Mouse (Mus musculus) embryonic facial prominence, embryonic 11.5 days (tissue): ENCODE results near the gene Samd14. TPM values are rescaled to one million over a fixed set of nuclear protein-coding genes. Genes with fewer than 3 reads are reported as not detected.

Source experiments
- ATAC-seq: fragments of 200-750 bp; cut with Nextera tagmentation; replicated peaks from 2 replicates; pipeline ENCODE4 v1.8.0; 2017; ENCODE audit warnings: low read depth; ENCODE audit not compliant: insufficient number of reproducible peaks, low FRiP score, low TSS enrichment
- DNase-seq: peaks from one replicate; pipeline ENCODE4 v3.0.0-alpha.2; 2015; ENCODE audit warnings: low spot score
- H3K27ac ChIP-seq: fragments of 300-500 bp; sonication (generic); replicated peaks from 2 replicates; pipeline ENCODE4 v1.5.1; 2014; ENCODE audit warnings: mild to moderate bottlenecking, low read depth, low read length, control low read depth
- H3K27me3 ChIP-seq: fragments of 300-500 bp; sonication (generic); 2 replicates; pipeline ENCODE4 v1.6.1; 2014; ENCODE audit warnings: mild to moderate bottlenecking, low read length, moderate library complexity, mixed read lengths; ENCODE audit not compliant: control insufficient read depth, insufficient read depth
- H3K36me3 ChIP-seq: fragments of 300-500 bp; sonication (generic); replicated peaks from 2 replicates; pipeline ENCODE4 v1.6.1; 2014; ENCODE audit warnings: low read depth, mild to moderate bottlenecking, low read length, moderate library complexity, mixed read lengths; ENCODE audit not compliant: control insufficient read depth, insufficient read depth
- H3K4me1 ChIP-seq: fragments of 300-500 bp; sonication (generic); 2 replicates; pipeline ENCODE4 v1.6.1; 2014; ENCODE audit warnings: low read length, mixed read lengths; ENCODE audit not compliant: control insufficient read depth, insufficient read depth
- H3K4me2 ChIP-seq: fragments of 300-500 bp; sonication (generic); 2 replicates; pipeline ENCODE4 v1.6.1; 2014; ENCODE audit warnings: low read depth, mild to moderate bottlenecking, control low read depth, low read length, moderate library complexity
- H3K4me3 ChIP-seq: fragments of 300-500 bp; sonication (generic); 2 replicates; pipeline ENCODE4 v1.5.1; 2014; ENCODE audit warnings: low read depth, low read length, control low read depth
- H3K9ac ChIP-seq: fragments of 300-500 bp; sonication (generic); replicated peaks from 2 replicates; pipeline ENCODE4 v1.6.1; 2014; ENCODE audit warnings: mild to moderate bottlenecking, control low read depth, low read length
- H3K9me3 ChIP-seq: fragments of 300-500 bp; sonication (generic); replicated peaks from 2 replicates; pipeline ENCODE4 v1.6.1; 2016; ENCODE audit warnings: mild to moderate bottlenecking, low read length, inconsistent platforms, mixed read lengths; ENCODE audit not compliant: control insufficient read depth
- WGBS: fragments of 180-500 bp; shearing (Covaris S2); extraction: QIAGEN DNeasy Blood & Tissue Kit; methylation state at CpG from one replicate; pipeline ENCODE4 v1.1.7; 2014; 5-methylcytosine and 5-hydroxymethylcytosine counted together
- polyA plus RNA-seq: library from polyadenylated mRNA; unstranded; fragments of >200 nt; fragmentation: Nextera tagmentation; extraction: Ambion mirVana; gene quantifications from 2 replicates; pipeline ENCODE4 v1.2.1, GENCODE M21; 2014

The Samd14 gene
- polyA plus RNA-seq, 1 experiment from 2014 or later = 31.1 TPM

DNA sequence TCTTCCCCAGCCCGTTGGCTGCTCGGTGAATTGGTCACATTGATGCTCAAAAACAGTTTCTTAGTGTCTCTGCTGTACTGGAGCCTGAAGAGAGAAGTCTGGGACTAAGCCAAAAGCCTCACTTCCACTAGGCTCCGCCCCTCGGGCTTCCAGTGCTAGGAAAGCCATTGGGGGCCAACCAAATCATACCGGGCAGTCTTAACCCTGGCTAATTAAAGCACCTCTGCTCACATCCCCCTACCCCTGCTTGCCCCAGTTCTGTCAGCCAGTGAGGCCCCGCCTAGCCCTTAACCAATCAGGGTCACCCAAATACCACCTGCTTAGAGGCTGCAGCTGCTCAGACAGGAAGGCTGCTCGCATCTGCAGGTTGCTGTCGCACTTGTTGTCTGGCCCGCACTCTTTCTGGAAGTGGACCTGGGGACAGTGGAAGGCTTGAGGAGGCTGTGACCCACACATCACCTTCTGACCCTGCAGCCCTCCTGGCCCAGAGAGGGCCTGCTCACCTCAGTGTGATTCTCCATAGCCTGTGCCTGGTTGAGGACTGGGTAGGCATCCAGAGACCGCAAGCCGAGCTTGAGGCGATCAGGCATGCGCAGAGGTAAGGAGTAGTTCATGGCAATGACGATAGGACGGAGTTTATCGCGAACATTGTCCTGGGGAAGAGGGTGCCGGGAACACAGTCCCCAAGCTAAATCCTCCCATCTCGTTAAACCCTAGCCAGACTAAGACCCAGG is 47.3 kb downstream of the Samd14 start:
- Histone ChIP-seq H3K4me2 (no peak overlapping the region), H3K36me3 (no peaks in the 10 kb centered on the region; the same call in 1 of the 2 replicates), H3K4me1 (no peaks in the 10 kb centered on the region), H3K27ac (no peak overlapping the region), H3K9ac (no peak overlapping the region), H3K4me3 (no peak overlapping the region), H3K27me3 (no peaks in the 10 kb centered on the region), H3K9me3 (no peaks in the 10 kb centered on the region)
- no peak for ATAC-seq
- DNase-seq = peak; percentile 24
- WGBS = 21% methylated on average over 19 of the region's 19 CpGs

DNA sequence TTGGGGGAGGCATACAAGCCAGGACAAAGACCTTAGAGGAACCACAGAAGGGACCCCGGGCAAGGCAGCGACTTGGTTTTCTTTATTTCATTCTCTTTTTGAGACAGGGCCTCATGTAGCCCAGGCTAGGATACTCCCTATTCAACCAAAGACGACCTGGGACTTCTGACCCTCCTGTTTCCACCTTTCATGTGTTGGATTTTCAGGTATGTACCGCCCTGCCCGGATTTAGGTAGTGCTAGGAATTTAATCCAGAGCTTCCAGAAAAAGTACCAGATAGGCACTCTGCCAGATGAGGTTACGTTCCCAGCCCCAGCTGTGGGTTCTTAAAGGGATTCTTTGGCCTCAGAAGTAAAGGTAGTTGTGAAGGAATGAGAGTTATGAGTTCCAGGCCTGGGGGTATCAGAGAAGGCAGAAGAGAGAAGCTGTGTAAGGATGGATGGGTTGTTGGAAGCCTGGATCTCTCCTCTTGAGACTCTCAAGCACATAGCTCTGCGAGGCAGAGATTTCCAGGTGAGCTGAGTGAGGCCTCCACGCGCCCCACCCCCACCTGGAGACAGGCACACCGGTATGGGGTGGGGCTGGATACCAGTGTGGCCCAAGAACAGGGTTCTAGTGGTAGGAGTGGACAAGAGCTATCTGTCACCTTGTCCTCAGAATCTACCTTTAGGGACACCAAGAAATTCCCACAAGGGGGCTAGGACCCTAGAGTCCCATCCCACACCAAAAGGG is 59.7 kb downstream of the Samd14 start:
- Histone ChIP-seq H3K27me3 (no peaks in the 10 kb centered on the region), H3K36me3 (no peaks in the 10 kb centered on the region), H3K4me3 (no peak overlapping the region), H3K4me1 (no peaks in the 10 kb centered on the region), H3K27ac (no peak overlapping the region), H3K4me2 (no peak overlapping the region), H3K9ac (no peak overlapping the region), H3K9me3 (no peaks in the 10 kb centered on the region)
- ATAC-seq (no peak), DNase-seq (no peak)
- 83% methylated on average over 10 of the region's 10 CpGs for WGBS

DNA sequence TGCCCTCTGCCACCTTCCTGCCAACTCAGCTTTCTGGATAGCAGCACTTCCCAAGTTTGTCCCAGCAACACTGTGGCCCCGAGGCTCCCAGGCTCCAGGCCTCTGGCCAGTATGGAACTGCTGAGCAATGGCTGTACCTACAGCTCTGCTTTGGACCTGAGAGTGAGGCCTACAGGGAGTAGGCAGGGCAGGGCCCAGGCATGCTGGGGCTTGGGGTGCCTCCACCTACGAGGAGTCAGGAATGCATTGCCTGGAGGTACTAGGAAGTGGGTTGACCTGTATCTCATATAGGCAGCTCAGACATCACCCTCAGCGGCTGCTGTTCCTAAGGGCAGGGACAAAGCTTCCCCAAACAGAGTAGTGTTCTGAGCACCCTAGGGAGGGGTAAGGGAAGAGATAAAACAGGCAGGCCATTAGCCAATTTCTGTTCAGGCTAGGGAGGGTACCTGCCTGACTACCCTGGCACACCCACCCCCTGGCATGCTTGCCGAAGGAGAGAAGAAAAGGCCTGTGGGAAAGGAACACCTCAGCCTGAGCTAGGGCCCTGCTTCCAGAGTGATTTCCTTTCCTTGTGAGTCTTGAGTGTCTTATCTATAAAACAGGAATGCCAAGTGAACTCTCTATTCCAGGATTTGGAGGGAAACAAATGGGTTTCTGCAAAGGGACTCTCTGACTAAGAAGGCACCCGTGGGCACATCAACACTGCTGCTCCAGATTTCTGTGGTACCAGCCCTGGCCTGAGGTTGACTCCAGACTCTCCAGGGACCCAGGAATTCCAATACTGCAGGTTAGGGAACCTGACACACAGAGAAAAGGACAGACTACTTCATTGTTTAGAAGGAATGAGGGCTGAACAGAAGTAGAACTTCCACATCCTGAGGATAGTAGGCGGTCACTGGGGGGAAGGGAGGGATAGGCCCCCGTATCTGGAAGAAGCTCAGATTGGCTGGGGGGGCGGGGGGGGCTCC is 60.7 kb downstream of the Samd14 start:
- Histone ChIP-seq H3K27ac (no peak overlapping the region), H3K9ac (no peak overlapping the region), H3K4me3 (no peak overlapping the region), H3K4me1 (0 out of 2 replicates have a peak, but pooled peaks cover 4% of the 10 kb centered on the region), H3K27me3 (peaks cover 5% of the 10 kb centered on the region), H3K36me3 (no peaks in the 10 kb centered on the region), H3K4me2 (no peak overlapping the region; the same call in 1 of the 2 replicates), H3K9me3 (no peaks in the 10 kb centered on the region)
- no peak for ATAC-seq
- 60% methylated on average over 8 of the region's 8 CpGs for WGBS
- DNase-seq = peak; percentile 11

DNA sequence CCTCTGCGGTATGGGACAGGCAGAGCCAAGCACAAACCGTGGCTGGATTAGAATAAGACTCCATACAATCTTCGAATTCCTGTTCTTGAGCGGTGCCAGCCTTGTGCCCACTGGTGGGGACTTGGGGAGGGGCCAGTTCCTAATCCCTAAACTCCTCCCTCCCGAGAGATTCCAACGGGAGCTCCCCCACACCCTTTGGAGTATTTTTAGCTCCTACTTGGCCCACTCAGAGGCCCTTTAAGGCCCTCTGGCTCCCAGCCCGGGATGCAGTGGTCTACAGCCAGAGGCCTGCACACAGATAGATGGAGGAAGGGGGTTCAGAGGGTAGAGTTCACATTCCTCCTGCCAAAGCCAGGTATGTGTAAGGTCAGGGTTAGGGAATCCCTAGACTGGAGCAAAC is 61.6 kb downstream of the Samd14 start:
- H3K27me3 ChIP-seq = peaks cover 7% of the 10 kb centered on the region
- DNase-seq = no peak
- no peaks in the 10 kb centered on the region for H3K9me3 ChIP-seq
- 0 out of 2 replicates have a peak, but pooled peaks cover 4% of the 10 kb centered on the region for H3K4me1 ChIP-seq
- ATAC-seq = no peak
- WGBS = 58% methylated on average over 7 of the region's 7 CpGs
- no peak overlapping the region for H3K27ac ChIP-seq
- no peak overlapping the region for H3K4me3 ChIP-seq
- H3K4me2 ChIP-seq = no peak overlapping the region
- no peaks in the 10 kb centered on the region for H3K36me3 ChIP-seq
- H3K9ac ChIP-seq = no peak overlapping the region

DNA sequence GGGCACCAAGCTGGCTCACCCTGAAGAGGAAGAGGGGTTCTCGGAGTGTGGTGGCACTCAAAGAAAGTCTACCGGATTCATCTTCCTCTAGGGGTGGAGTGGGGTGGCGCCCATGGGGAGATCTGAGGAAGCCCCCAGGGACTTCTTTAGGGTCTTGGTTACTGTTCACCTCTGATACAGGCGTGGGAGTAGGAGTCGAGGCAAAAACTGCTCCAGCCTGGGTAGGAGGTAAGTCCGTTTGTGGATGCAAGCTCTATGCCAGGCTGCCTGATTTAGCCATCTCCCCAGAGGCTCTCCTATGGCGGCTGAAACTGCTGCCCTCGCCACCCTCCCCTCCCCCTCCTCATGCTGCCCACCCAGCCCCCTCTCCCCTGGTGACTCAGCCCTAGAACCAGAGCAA is 62.5 kb downstream of the Samd14 start:
- Histone ChIP-seq H3K4me1 (0 out of 2 replicates have a peak, but pooled peaks cover 4% of the 10 kb centered on the region), H3K4me3 (no peak overlapping the region), H3K9me3 (no peaks in the 10 kb centered on the region), H3K4me2 (no peak overlapping the region), H3K27ac (no peak overlapping the region), H3K27me3 (peaks cover 15% of the 10 kb centered on the region), H3K9ac (no peak overlapping the region), H3K36me3 (no peaks in the 10 kb centered on the region)
- WGBS = 65% methylated on average over 8 of the region's 8 CpGs
- DNase-seq (no peak), ATAC-seq (no peak)

DNA sequence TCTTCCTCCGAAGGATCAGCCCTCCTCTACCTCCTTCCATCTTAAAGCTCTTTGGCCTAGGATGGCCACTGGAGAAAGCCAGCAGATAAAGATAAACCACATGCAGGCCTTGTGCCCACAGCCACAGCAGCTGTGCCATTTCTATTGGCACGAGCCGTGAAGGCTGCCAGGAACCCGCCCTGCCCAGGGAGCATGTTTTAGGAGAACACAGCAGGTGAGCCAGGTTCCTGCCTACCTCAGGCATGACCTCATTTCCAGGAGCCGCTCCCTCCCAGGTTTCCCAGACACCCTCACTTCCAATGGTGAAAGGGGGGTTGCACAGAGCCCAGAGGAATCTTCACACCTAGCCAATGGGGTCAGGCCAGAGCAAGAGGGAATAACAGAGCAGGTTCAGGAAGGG is 63.1 kb downstream of the Samd14 start:
- no peak overlapping the region for H3K4me2 ChIP-seq
- no peak overlapping the region for H3K27ac ChIP-seq
- H3K9ac ChIP-seq = no peak overlapping the region
- WGBS = 73% methylated on average over 5 of the region's 5 CpGs
- H3K4me3 ChIP-seq = no peak overlapping the region
- H3K36me3 ChIP-seq = no peaks in the 10 kb centered on the region
- no peak for ATAC-seq
- no peaks in the 10 kb centered on the region for H3K9me3 ChIP-seq
- DNase-seq = no peak
- 0 out of 2 replicates have a peak, but pooled peaks cover 4% of the 10 kb centered on the region for H3K4me1 ChIP-seq
- H3K27me3 ChIP-seq = peaks cover 16% of the 10 kb centered on the region

DNA sequence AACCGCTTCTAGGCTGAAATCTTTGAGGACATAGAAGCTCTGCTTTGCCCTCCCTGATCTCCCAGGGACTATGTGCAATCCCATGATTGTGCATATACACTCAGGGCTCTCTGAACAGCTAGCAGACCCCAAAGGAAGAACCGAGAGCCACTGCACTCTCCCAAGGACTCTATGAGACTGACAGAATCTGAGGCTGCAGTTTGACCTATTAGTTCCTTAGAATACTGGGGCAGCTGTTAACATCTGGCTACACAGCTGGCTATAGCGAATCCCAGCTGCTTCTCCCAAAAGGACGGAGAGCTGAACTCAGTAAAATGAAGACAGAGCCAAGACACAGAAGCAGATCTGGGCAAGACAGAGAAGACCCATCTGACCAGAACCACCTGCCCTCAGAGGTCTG is 64.2 kb downstream of the Samd14 start:
- Histone ChIP-seq H3K4me2 (no peak overlapping the region), H3K9me3 (no peaks in the 10 kb centered on the region), H3K36me3 (no peaks in the 10 kb centered on the region), H3K27ac (no peak overlapping the region), H3K4me1 (0 out of 2 replicates have a peak, but pooled peaks cover 4% of the 10 kb centered on the region), H3K9ac (no peak overlapping the region), H3K4me3 (no peak overlapping the region), H3K27me3 (peaks cover 16% of the 10 kb centered on the region)
- WGBS = 75% methylated on average over 4 of the region's 4 CpGs
- no peak for DNase-seq
- no peak for ATAC-seq
